Mouse (Mus musculus) bone marrow macrophage, adult 2 months (primary cell): ENCODE data around the gene Epas1.

Experiments
- CTCF ChIP-seq: IDR thresholded peaks from 2 replicates; pipeline ENCODE4 v1.5.1; 2012; ENCODE audit warnings: low read depth, mild to moderate bottlenecking, low read length, moderate library complexity
- POLR2A ChIP-seq: IDR thresholded peaks from 2 replicates; pipeline ENCODE4 v1.6.1; 2012; ENCODE audit warnings: mild to moderate bottlenecking, low read depth, low read length, borderline replicate concordance

DNA sequence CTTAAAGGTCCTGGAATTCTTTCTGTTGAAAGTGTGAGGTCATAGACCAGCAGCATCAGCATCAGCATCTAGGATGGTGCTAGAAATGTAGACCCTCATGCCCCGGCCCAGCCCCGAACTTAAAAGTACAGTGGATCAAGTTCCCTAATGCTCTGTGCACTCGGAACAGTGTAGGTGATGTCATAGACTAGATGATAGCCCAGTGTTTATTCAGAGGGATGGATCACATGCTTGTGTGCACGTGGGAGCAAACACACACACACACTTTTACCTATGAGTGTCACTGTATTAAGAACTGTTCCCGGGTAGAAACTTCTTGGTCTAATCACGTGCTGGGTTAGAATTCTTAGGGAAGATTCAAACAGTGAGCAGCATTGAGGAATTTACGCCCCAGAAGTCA is 33.0 kb downstream of the Epas1 start:
- no peak for TF ChIP-seq POLR2A
- no peak for TF ChIP-seq CTCF
